Mouse (Mus musculus) C2C12 (cell line): Measurements from ENCODE around the gene Gm20388. TPM values are rescaled to one million over a fixed set of nuclear protein-coding genes. Genes with fewer than 3 reads are reported as not detected.

Source experiments
- H3K27me3 ChIP-seq: one replicate; pipeline ENCODE4 v1.6.1; 2011; ENCODE audit not compliant: control insufficient read depth, insufficient read depth, insufficient read length
- H3K36me3 ChIP-seq: one replicate; pipeline ENCODE4 v1.6.1; 2011; ENCODE audit not compliant: control insufficient read depth, insufficient read depth
- H3K4me3 ChIP-seq: one replicate; pipeline ENCODE4 v1.5.1; 2011; ENCODE audit warnings: mild to moderate bottlenecking, control low read depth; ENCODE audit not compliant: poor library complexity, insufficient read depth, severe bottlenecking
- H3K79me2 ChIP-seq: one replicate; pipeline ENCODE4 v1.6.1; 2011; ENCODE audit not compliant: control insufficient read depth, insufficient read depth
- H3K79me3 ChIP-seq: one replicate; pipeline ENCODE4 v1.6.1; 2011; ENCODE audit warnings: low read depth, control low read depth
- H3ac ChIP-seq: one replicate; pipeline ENCODE3; 2011; ENCODE audit warnings: low read depth; ENCODE audit not compliant: control insufficient read depth, insufficient read length
- CEBPB ChIP-seq: IDR thresholded peaks from one replicate; pipeline ENCODE4 v1.6.1; 2011; ENCODE audit warnings: low read depth, mild to moderate bottlenecking, control low read depth, moderate library complexity
- CTCF ChIP-seq: IDR thresholded peaks from one replicate; pipeline ENCODE4 v1.5.1; 2011; ENCODE audit not compliant: control insufficient read depth, insufficient read depth, insufficient read length
- FOSL1 ChIP-seq: IDR thresholded peaks from one replicate; pipeline ENCODE4 v1.8.0; 2011; ENCODE audit warnings: mild to moderate bottlenecking, low read length; ENCODE audit not compliant: poor library complexity, insufficient read depth, severe bottlenecking
- MAX ChIP-seq: IDR thresholded peaks from one replicate; pipeline ENCODE4 v1.6.1; 2011; ENCODE audit warnings: mild to moderate bottlenecking, control low read depth
- MYOD1 ChIP-seq: IDR thresholded peaks from one replicate; pipeline ENCODE4 v1.6.1; 2011; ENCODE audit warnings: low read depth; ENCODE audit not compliant: control insufficient read depth, insufficient read length
- MYOG ChIP-seq: IDR thresholded peaks from one replicate; pipeline ENCODE4 v1.6.1; 2011; ENCODE audit not compliant: control insufficient read depth, insufficient read length; ENCODE audit errors: extremely low read depth
- USF1 ChIP-seq: IDR thresholded peaks from one replicate; pipeline ENCODE4 v1.6.1; 2011; ENCODE audit warnings: low read depth, mild to moderate bottlenecking, control low read depth, moderate library complexity
- polyA plus RNA-seq: library from polyadenylated mRNA; unstranded; fragments of >200 nt; fragmentation: generic; extraction: Trizol; gene quantifications from one replicate; pipeline ENCODE4 v1.2.1, GENCODE M21; 2012; ENCODE audit warnings: missing spikeins

Gene Gm20388
- polyA plus RNA-seq, 1 experiment = 15.0 TPM

DNA sequence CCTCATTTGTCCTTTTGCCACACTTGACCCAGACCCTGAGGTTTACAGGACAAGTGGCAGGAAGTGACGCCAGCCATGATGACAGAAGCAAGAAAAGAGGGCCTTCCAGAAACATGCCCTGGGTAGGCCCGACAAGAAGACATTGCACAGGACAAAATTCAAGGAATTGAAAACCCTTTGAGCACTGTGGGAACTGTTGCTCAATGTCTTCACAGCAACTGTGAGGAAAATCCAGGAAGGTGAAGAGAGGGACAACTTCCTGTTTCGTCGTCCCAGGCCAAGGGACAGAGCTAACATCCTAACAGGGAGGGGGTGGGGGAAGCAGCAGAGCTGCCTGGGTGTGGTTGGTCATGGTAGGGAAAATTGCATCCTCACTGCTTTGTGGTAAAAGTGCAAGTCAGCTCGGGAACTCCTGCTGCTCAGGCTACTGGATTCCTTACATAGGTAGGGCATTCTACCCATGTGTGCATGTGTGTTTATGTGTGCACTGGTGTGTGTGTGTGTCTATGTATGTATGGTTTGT, 3839.6 kb downstream of the Gm20388 start:
- Histone ChIP-seq H3K27me3 (no peaks in the 10 kb centered on the region), H3K4me3 (no peak overlapping the region), H3K79me2 (no peaks in the 10 kb centered on the region), H3ac (no peak overlapping the region), H3K36me3 (no peaks in the 10 kb centered on the region), H3K79me3 (no peaks in the 10 kb centered on the region)
- no peak for TF ChIP-seq MYOG
- peak; percentile 38 for TF ChIP-seq CEBPB

DNA sequence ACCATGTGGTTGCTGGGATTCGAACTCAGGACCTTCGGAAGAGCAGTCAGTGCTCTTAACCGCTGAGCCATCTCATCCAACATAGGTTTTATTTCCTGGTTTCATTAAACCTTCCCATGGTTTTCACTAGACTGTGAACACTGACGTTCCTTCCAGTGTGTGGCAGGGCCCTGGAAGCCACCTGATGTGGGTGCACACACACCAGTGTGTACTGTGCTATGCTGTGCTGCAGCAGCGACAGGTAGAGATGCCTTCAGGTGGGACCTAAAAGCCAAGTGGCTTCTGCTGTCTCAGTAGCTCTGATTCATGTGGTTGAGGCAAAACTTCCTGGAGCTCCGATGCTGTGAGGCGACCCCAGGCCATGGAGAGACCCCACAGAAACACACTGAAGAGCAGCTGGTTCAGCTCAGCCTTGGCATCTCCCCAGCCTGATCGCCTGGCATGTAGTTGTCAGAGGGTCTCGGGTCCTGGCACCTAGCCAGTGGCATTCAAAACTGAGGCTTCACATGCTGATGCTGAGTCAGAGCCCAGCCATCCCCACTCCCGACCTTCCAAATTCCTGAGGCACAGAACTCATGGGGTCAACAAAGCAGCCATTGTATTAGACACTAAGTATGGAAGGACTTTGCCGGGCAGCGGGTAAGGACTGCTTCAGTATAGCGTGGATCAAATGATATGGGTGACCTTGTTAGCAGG, 3842.3 kb downstream of the Gm20388 start:
- Histone ChIP-seq H3K4me3 (no peak overlapping the region), H3K79me3 (no peaks in the 10 kb centered on the region), H3ac (no peak overlapping the region), H3K27me3 (no peaks in the 10 kb centered on the region), H3K36me3 (no peaks in the 10 kb centered on the region), H3K79me2 (no peaks in the 10 kb centered on the region)
- TF ChIP-seq FOSL1 (peak; percentile 40), MAX (no peak)

- H3K79me2 ChIP-seq = no peaks in the 10 kb centered on the region
- H3K79me3 ChIP-seq = no peaks in the 10 kb centered on the region
- no peak overlapping the region for H3ac ChIP-seq
- H3K27me3 ChIP-seq = no peaks in the 10 kb centered on the region
- H3K4me3 ChIP-seq = no peak overlapping the region
- no peaks in the 10 kb centered on the region for H3K36me3 ChIP-seq
- TF ChIP-seq MYOG (no peak), CEBPB (no peak), CTCF (no peak), MAX (no peak), USF1 (no peak), MYOD1 (no peak), FOSL1 (no peak)
Measured at GRCm38 (mm10) chr8:123753604-123754375, 3843.1 kb downstream of the Gm20388 start.

DNA sequence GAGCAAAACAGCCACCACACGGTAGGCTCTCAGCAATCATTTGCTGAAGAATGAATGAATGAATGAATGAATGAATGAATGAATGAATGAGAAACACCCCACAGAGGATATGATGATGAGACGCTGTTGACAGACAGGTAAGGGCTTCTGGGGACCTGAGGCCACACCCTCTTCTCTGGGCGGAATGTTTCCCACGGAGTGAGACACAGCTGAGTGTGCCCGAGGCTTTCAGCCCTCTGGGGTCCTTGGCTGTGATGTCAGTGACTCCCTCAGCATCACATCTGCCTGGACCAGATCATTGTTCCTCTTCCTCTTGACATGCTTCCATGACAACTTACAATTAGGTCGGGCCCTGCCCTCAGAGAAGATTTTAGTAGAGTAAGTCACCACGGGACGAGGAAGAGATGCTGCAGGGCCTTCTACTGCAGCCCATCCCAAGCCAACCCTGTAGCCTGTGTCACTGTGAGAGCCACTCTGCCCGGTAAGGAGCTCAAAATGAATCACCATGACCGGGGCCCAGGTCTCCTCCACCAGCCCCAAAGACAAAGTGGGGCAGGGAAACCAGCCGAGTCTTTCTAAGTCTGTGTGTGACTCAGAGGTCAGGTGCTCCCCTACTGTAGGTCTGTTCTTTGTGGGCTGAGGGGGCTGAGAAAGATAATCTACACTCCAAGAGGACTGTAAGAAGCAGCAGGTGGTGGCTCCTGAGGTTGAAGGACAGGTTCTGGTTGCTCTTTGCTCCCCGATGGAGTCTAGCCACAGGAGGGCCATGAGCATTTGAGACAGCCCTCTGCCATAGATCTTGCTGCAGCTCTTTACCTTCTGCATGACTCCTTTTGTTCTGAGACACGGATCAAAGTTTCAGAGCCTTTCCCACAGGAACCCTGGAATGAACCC, 3844.1 kb downstream of the Gm20388 start:
- TF ChIP-seq MAX (no peak), FOSL1 (no peak), MYOD1 (no peak), CTCF (no peak), CEBPB (no peak), USF1 (no peak), MYOG (no peak)
- Histone ChIP-seq H3K36me3 (no peaks in the 10 kb centered on the region), H3K79me3 (no peaks in the 10 kb centered on the region), H3K4me3 (no peak overlapping the region), H3K27me3 (no peaks in the 10 kb centered on the region), H3ac (no peak overlapping the region), H3K79me2 (no peaks in the 10 kb centered on the region)

- no peaks in the 10 kb centered on the region for H3K27me3 ChIP-seq
- H3K79me2 ChIP-seq = no peaks in the 10 kb centered on the region
- TF ChIP-seq MAX (no peak), MYOD1 (no peak), USF1 (no peak), FOSL1 (no peak), CEBPB (no peak), MYOG (no peak), CTCF (no peak)
- H3ac ChIP-seq = no peak overlapping the region
- no peak overlapping the region for H3K4me3 ChIP-seq
- no peaks in the 10 kb centered on the region for H3K79me3 ChIP-seq
- no peaks in the 10 kb centered on the region for H3K36me3 ChIP-seq
Measured at GRCm38 (mm10) chr8:123756901-123757300, 3846.3 kb downstream of the Gm20388 start.

- Histone ChIP-seq H3K79me2 (no peaks in the 10 kb centered on the region), H3K27me3 (no peaks in the 10 kb centered on the region), H3K79me3 (no peaks in the 10 kb centered on the region), H3K36me3 (no peaks in the 10 kb centered on the region), H3K4me3 (no peak overlapping the region), H3ac (no peak overlapping the region)
- TF ChIP-seq CEBPB = no peak
- no peak for TF ChIP-seq USF1
- no peak for TF ChIP-seq MYOD1
- no peak for TF ChIP-seq MAX
Measured at GRCm38 (mm10) chr8:123758935-123759334, 3848.3 kb downstream of the Gm20388 start.
